Mouse (Mus musculus) layer of hippocampus, adult 2 months (tissue): ENCODE results near the gene Gle1. TPM values are rescaled to one million over a fixed set of nuclear protein-coding genes. Genes with fewer than 3 reads are reported as not detected.

Experiments
- DNase-seq, 2 experiments: peaks; one replicate each; pipeline ENCODE4 v3.0.0; 2022; ENCODE audit warnings: low spot score in 2 of 2
- H3K27ac ChIP-seq: fragments of 200-600 bp; 2 replicates; pipeline ENCODE4 v1.8.1; 2022
- H3K4me3 ChIP-seq: fragments of 200-600 bp; 2 replicates; pipeline ENCODE4 v1.8.1; 2022; ENCODE audit warnings: mild to moderate bottlenecking
- CTCF ChIP-seq: fragments of 200-600 bp; conservative IDR thresholded peaks from 2 replicates; pipeline ENCODE4 v1.8.1; 2022; ENCODE audit warnings: antibody characterized with exemption, mild to moderate bottlenecking, moderate library complexity
- total RNA-seq, 2 experiments: library from RNA; stranded (reverse); gene quantifications; 2 replicates each; pipeline ENCODE4 v1.2.3; 2021

Gle1 gene
- total RNA-seq, 2 experiments from 2014 or later = 48.0 to 48.9 TPM

DNA sequence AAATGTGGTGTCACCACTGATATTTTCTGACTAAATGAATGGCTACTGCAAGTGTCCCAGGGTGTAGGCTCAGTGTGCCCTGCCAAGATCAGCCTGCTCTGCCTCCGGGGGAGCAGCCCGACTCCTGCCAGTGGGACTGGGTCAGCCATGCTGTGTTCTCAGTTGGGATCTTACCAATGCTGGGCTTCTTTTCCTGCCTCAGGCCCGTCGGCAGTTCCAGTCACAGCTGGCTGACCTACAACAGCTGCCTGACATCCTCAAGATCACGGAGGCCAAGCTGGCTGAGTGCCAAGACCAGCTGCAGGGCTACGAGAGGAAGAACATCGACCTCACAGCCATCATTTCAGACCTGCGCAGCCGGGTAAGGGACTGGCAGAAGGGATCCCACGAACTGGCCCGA is 13.2 kb upstream of the Gle1 start:
- DNase-seq = peak; percentile 8 to 15
- no peak overlapping the region for H3K4me3 ChIP-seq
- H3K27ac ChIP-seq = no peak overlapping the region; the same call in 1 of the 2 replicates
- no peak for TF ChIP-seq CTCF

DNA sequence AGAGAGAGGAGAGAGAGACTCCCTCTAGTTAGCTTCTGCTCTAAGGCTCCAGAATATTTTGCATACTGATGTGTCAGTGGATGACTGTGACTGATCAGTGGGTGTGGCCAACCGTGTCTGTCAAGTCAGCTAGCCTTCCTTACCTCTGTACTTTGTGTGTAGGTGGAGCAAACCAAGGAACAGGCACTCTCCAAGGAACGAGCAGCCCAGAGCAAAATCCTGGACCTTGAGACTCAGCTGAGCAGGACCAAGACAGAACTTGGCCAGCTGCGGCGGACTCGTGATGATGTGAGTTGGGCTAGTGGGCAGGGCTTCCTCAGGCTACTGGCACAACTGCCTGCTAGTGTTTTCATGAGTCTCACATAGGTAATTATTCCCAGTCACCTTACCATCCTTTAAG is 8.7 kb upstream of the Gle1 start:
- no peak for TF ChIP-seq CTCF
- DNase-seq = no peak
- no peak overlapping the region for H3K4me3 ChIP-seq
- H3K27ac ChIP-seq = no peak overlapping the region

DNA sequence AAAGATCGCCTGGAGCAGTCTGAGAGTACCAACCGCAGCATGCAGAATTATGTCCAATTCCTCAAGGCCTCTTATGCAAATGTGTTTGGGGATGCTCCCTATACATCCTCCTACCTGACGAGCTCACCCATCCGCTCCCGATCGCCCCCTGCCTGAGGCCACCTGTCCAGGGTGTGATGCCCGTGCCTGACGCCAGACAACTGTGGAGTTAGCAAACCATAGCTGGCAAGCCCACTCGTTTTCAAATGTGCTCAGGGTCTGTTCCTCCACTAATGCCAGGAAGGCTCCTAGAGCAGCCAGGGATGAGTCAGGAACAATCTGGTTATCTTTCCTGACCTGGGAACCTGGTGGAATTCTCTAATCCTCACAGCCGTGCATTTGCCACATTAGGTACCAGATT is 4.7 kb upstream of the Gle1 start:
- Histone ChIP-seq H3K27ac (peak overlapping the region; percentile 76), H3K4me3 (no peak overlapping the region)
- TF ChIP-seq CTCF = peak; percentile 34
- peak; percentile 31 to 41 for DNase-seq

DNA sequence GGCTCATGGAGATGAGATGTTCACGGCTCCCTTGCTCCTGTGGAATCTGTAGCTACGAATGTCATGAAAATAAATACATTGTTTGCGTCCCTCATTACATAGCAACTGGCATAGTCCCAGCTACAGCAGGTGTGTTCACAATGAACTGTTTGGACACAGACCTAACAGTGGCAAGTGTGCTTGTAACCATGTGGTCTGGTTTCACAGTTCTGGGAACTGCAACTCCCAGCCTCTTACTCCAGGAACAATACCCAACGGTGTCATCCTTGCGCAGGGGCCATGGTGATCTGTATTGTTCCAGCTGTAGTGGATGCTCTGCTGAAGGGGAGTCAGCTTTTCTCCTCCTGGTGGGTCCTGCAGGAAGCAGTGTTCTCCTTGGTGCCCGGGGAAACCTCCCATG is 4.0 kb upstream of the Gle1 start:
- Histone ChIP-seq H3K4me3 (no peak overlapping the region), H3K27ac (peak overlapping the region; percentile 76; the same call in 1 of the 2 replicates)
- DNase-seq = no peak
- no peak for TF ChIP-seq CTCF

DNA sequence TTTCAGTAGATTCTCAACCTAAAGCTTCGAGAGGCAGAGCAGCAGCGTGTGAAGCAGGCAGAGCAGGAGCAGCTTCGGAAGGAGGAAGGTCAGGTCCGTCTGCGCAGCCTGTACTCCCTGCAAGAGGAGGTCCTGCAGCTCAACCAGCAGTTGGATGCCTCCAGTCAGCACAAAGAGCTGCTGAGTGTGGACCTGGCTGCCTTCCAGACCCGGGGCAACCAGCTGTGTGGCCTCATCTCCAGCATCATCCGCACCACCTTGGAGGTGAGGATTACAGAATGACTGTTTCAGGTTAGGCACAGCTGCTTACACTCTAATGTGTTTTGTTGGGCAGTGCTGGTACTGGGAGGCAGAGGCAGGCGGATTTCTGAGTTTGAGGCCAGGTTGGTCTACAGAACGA is 4.8 kb downstream of the Gle1 start:
- Histone ChIP-seq H3K27ac (no peak overlapping the region), H3K4me3 (no peak overlapping the region)
- TF ChIP-seq CTCF = no peak
- DNase-seq = no peak

DNA sequence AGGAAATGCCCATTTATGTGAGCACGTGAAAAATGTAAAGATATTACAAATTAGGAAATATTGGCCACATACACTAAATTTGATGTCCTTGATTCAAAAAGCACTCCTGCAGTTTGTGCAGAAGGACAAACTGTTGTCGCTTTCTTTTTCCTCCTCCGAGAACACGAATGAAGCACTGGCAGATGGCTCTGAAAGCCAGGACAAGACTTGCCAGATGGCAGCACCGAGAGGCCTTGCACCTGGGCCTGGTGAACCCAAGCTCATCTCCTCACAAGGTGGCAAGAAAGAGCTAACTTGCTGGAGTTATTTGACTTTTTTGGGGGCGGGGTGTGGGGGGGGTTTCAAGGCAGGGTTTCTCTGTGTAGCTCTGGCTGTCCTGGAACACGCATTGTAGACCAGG is 5.6 kb downstream of the Gle1 start:
- DNase-seq = no peak
- no peak overlapping the region for H3K27ac ChIP-seq
- TF ChIP-seq CTCF = no peak
- H3K4me3 ChIP-seq = no peak overlapping the region

DNA sequence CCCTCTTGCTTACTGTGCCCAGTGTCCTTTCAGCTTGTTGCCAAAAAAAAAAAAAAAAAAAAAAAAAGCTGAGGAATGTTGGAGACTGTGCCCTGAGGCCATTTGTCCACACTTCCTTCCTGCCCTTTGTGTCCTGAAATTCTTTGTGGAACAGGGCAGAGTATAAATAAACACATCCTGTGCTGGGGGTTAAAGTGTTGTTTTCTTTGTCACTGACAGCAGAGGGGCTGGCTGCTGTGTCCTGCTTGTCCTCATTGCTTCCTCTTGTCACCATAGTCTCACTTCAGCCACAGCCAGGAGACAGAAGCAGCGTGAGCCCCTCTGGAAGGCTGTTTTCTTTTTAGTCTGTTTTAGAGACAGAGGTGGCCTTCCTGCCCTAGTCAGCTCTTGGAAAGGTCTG is 9.5 kb downstream of the Gle1 start:
- no peak for TF ChIP-seq CTCF
- peak overlapping the region; percentile 57 for H3K27ac ChIP-seq
- H3K4me3 ChIP-seq = no peak overlapping the region
- no peak for DNase-seq

DNA sequence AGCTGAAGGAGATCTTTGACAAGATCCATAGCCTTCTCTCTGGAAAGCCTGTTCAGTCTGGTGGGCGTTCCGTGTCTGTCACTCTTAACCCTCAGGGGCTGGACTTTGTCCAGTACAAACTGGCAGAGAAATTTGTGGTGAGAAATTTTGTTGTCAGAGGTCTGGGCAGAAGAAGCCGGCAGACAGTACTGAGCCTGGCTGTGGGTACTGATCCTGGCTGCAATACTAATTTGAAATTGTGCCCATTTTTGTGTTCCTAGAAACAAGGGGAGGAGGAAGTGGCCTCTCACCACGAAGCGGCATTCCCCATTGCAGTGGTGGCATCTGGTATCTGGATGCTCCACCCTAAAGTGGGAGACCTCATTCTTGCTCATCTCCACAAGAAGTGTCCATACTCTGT is 13.7 kb downstream of the Gle1 start:
- no peak for DNase-seq
- no peak for TF ChIP-seq CTCF
- Histone ChIP-seq H3K4me3 (no peak overlapping the region), H3K27ac (no peak overlapping the region)

DNA sequence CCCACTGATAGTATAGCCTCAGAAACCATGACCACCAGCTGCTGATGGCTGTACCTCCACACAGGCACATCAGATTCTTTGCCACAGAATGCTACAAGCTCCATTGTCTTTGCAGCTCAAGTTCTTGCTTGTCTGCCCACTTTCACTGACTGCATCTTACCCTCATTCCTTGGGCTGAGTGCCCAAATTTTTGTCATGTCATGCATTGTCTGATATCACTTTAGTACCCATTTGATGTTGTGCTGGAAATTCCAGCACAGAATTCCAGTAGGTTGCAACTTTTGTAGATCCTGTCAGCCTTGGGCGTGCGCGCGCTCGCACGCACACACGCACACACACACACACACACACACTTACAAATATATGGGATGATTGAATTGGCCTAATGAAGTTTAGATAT is 26.0 kb downstream of the Gle1 start:
- no peak for DNase-seq
- no peak overlapping the region for H3K4me3 ChIP-seq
- TF ChIP-seq CTCF = no peak
- no peak overlapping the region for H3K27ac ChIP-seq

DNA sequence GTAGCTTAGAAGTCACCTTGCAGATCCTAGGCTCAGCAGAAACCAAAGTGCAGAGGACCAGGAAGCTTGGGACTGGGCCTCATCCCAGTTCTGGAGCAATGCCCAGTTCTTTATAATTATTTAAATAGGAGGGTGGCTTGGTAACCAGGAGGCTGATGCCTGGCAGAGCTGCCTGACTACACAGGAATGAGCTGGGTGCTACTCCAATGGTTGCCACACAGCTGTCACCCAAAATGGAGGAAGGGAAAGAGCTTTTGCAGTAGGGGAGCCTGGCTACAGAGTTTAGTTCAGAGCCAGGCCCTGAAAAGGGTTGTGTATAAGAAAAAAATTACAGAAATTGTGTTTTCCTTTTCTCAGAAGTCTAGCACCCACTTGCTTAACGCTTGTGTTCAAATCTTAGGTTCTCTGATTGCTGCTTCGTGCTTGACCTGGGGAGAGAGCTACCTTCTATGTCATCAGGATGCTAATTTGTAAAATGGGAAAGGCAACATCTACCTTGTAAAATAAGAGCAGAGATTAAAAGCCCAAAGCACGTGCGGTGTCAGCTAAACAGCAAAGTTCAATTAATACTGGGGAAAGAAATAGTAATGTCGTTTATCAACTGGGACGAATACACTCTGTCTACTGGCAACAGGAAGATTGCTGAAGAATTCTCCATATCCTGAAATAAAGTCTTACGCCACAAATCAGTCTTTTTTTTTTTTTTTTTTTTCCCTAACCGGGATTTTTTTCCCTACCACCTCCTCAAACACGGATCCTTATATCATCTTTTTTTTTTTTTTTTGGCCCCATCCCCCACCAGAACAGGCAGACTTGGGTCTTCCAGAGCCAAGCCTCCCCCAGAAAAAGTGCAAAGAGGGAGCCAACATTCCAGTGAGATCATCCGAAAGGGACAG is 29.4 kb downstream of the Gle1 start:
- DNase-seq = peak; percentile 51 to 73
- 0 out of 2 replicates have a peak, but pooled peaks have one; percentile 16 for TF ChIP-seq CTCF
- Histone ChIP-seq H3K4me3 (peak overlapping the region; percentile 97), H3K27ac (peak overlapping the region; percentile 100)

DNA sequence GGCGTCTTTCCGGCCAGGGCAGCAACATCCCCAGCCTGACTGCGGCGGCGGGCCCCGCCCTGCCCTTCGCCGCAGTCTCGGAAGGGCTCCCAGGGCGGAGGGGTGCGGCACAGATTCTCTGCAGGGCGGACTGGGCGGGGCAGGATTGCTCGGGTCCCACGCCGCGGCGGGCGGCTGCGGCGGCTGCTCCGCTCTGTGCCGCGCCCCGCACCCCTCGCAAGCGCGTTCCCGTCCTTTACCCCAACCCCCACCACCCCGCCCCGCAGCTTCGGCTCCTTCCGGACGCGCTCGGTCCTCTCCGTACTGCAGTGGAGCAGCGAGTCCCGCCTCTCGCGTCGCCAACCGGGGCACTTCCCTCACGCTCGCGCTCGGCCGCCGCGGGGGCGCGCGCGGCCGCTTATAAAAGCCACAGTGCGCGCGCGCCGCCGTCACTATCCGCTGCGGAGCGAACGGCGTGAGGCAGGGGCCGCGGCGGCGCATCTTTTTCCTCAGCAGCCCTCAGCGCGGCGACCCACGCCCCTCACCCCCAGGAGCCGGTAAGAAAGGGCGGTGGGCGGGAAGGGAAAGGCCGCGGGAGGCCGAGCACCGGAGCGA is 30.1 kb downstream of the Gle1 start, which contains the start of gene Sptan1:
Sptan1 (plus strand) TSS at position 311 of the 594 bp plus-strand sequence.
- Histone ChIP-seq H3K4me3 (peak within 1 kb of the TSS; percentile 97), H3K27ac (peak within 1 kb of the TSS; percentile 100)
- no peak for TF ChIP-seq CTCF
- DNase-seq = peak; percentile 95 to 99

DNA sequence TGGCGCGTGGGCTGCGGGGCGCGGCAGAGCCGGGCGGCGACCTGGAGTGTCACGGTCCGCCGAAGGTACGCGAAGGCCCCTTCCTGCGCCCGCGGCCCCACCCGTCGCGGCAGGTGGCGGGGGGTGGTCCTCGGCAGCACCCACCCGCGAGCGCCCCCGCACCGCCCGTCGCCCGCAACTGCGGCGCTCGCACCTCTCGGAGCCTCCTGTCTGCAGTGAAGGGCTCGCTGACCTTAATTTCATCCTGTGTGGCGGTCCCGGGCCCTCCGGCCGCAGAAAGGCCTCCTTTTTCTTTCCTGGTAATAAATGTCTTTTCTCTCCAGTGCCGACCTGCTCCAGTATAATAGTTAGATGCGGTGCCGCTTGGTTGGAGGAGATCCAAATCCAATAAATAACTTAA is 30.7 kb downstream of the Gle1 start:
- peak; percentile 40 for TF ChIP-seq CTCF
- Histone ChIP-seq H3K4me3 (peak overlapping the region; percentile 97), H3K27ac (peak overlapping the region; percentile 100)
- peak; percentile 31 to 58 for DNase-seq

DNA sequence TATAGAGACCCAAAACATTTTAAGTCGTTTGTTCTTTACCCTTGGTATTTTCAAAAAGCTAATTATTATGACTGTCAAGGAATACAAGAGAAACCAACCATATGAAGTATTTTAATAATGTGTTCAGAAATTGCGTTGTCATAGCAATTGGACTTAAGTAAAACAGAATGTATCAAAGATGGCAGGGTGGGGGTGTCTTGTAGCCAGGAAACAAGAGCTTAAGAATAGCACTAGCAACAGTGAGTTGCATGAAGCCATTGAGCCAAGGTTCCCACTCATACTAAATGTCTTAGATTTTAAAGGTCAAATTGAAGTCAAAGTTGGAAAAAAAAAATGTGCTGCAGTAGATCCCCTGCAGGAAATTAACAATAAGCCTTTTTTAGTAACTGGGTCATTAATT is 31.6 kb downstream of the Gle1 start:
- Histone ChIP-seq H3K27ac (peak overlapping the region; percentile 100), H3K4me3 (peak overlapping the region; percentile 97)
- peak in 1 of 2 experiments; percentile 47 for DNase-seq
- TF ChIP-seq CTCF = no peak
